Mouse (Mus musculus) bone marrow macrophage, adult 2 months (primary cell): Measurements from ENCODE around the gene Sox5.

ENCODE experiments used
- CTCF ChIP-seq: IDR thresholded peaks from 2 replicates; pipeline ENCODE4 v1.5.1; 2012; ENCODE audit warnings: low read depth, mild to moderate bottlenecking, low read length, moderate library complexity
- POLR2A ChIP-seq: IDR thresholded peaks from 2 replicates; pipeline ENCODE4 v1.6.1; 2012; ENCODE audit warnings: mild to moderate bottlenecking, low read depth, low read length, borderline replicate concordance

DNA sequence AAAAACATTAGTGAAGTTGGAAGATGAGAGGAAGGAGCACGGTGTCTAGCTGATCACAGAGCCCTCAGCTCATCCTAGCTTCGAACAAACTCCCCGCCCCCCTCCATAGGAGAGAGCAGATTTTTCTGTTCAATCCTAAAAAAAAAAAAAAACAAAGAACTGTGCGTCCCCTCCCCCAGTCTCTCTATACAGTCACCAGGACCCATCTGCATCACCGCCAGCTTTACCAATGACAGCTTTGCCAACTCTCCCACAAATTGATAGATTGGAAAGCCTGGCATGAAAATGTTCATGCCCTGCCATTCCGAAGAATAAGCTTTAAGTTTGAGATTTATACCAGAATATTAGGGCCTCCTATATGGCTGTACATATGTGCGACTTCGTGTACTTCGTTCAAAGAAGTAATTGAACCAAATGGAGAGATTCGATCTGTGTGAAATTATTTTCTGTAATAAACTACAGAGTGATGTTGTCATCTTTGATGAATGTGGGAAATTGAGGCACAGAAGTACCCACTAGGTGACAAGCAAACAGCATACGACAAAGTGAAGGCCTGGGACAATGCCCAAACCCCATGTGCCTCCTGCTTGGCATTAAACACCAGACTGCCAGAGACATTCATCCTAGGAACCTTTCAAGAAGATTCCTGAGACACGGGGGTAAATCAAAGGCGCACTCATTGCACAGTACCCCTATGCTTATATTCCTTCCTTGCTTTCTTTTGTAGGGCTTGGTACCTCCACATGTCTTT, 459.3 kb downstream of the Sox5 start:
- no peak for TF ChIP-seq CTCF
- no peak for TF ChIP-seq POLR2A
